Mouse (Mus musculus): Measurements from ENCODE around the gene Gm20388. TPM values are rescaled to one million over a fixed set of nuclear protein-coding genes. Genes with fewer than 3 reads are reported as not detected.

Gm20388 gene
- polyA plus RNA-seq, 1 experiment from 2014 or later: 8.3 TPM

- Histone ChIP-seq H3K9ac (ENCODE audit: low read length) (no peak overlapping the region), H3K4me2 (ENCODE audit: low read length) (no peak overlapping the region), H3K27ac (ENCODE audit: low read depth) (no peak overlapping the region), H3K27me3 (replicated peaks; ENCODE audit: control insufficient read depth, insufficient read depth, low read length) (no peaks in the 10 kb centered on the region), H3K4me3 (ENCODE audit: low read depth, low read length) (no peak overlapping the region), H3K9me3 (ENCODE audit: control insufficient read depth, low read length) (peaks cover 7% of the 10 kb centered on the region), H3K4me1 (replicated peaks; ENCODE audit: control insufficient read depth, insufficient read depth, low read length) (peaks cover 11% of the 10 kb centered on the region; the same call in 1 of the 2 replicates), H3K36me3 (ENCODE audit: control insufficient read depth, insufficient read depth, low read length) (no peaks in the 10 kb centered on the region)
- 79% methylated on average over 6 of the region's 6 CpGs for WGBS
- ATAC-seq (replicated peaks; ENCODE audit: low FRiP score, low TSS enrichment, low read depth): no peak
- DNase-seq (ENCODE audit: low spot score): no peak
Measured at GRCm38 (mm10) chr8:120201351-120201750, 290.7 kb downstream of the Gm20388 start.

DNA sequence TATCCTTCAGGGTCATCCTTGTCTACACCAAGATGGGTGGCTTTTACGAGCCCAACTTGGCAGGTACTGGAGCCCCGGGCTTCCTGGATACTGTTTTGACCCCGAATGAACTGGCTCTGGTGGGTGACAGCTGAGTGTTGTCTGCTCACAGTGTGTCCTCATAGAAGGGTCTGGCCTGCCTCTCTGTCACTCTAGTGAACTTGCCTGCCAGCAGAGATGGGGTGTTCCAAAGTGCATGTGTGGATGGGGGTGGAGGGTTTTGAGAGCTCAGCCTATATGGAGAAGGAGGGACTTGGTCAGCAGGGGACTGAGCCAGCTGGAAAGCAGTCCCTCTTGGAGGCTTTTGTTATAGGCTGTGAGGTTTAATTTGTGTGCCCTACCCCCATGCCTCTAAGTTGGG, 291.9 kb downstream of the Gm20388 start:
- 49% methylated on average over 3 of the region's 3 CpGs for WGBS
- no peak overlapping the region for H3K9ac ChIP-seq (ENCODE audit: low read length)
- no peaks in the 10 kb centered on the region for H3K36me3 ChIP-seq (ENCODE audit: control insufficient read depth, insufficient read depth, low read length)
- H3K4me1 ChIP-seq (replicated peaks; ENCODE audit: control insufficient read depth, insufficient read depth, low read length): peaks cover 11% of the 10 kb centered on the region; the same call in 1 of the 2 replicates
- ATAC-seq (replicated peaks; ENCODE audit: low FRiP score, low TSS enrichment, low read depth): no peak
- no peak overlapping the region for H3K4me3 ChIP-seq (ENCODE audit: low read depth, low read length)
- H3K9me3 ChIP-seq (ENCODE audit: control insufficient read depth, low read length): peaks cover 7% of the 10 kb centered on the region
- H3K4me2 ChIP-seq (ENCODE audit: low read length): no peak overlapping the region
- DNase-seq (ENCODE audit: low spot score): no peak
- H3K27me3 ChIP-seq (replicated peaks; ENCODE audit: control insufficient read depth, insufficient read depth, low read length): no peaks in the 10 kb centered on the region
- H3K27ac ChIP-seq (ENCODE audit: low read depth): no peak overlapping the region

DNA sequence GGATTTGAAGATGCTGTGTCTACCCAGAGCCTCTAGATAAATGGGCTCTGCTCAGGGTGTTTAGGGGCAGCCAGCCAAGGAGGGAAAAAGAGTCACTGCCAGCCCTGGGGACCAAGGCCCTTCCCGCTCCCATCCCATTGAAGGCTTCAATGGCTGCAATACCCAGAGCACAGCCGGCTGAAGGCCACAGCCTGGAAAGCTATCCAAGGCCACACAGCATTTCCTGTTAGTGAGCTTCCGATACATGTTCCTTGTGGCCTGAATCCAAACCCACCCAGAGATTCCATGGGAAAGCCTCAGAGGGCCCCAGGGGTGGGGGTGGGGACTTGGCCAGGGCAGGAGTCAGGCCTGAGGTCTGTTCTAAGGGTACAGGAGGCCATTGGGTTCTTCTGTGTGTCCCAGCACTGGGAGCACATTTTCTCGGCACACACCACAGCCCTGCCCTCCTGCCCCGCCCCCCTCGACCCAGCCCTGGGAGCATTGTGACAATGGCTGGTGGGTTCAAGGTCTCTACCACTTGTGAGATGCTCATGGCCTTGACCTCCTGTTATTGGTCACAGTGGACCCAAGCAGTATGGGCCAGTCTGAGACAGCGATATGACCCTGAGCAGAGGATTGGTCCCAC, 294.2 kb downstream of the Gm20388 start:
- no peak for DNase-seq (ENCODE audit: low spot score)
- ATAC-seq (replicated peaks; ENCODE audit: low FRiP score, low TSS enrichment, low read depth): no peak

DNA sequence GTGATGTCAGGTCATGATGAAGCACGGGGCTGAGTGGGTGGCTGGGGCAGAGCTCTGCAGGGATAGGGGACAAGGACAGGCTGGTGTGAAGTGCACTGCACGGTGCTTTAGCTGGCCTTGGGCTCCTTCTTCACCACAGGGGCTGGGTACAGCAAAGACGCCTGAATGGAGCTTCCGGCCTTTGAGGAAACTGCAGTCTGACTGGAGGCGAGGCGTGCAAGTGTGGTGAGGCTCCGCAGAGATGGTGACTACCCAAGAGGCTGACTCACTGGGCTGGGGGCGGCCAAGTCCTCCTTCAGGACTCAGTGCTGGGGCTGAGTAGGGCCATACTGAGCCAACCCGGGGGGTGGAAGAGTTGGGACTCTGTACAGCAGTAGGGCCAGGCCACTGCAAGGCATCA, 295.3 kb downstream of the Gm20388 start:
- H3K27ac ChIP-seq (ENCODE audit: low read depth): no peak overlapping the region
- no peaks in the 10 kb centered on the region for H3K9me3 ChIP-seq (ENCODE audit: control insufficient read depth, low read length)
- peaks cover 23% of the 10 kb centered on the region for H3K4me1 ChIP-seq (replicated peaks; ENCODE audit: control insufficient read depth, insufficient read depth, low read length)
- no peaks in the 10 kb centered on the region for H3K36me3 ChIP-seq (ENCODE audit: control insufficient read depth, insufficient read depth, low read length)
- H3K9ac ChIP-seq (ENCODE audit: low read length): no peak overlapping the region
- H3K27me3 ChIP-seq (replicated peaks; ENCODE audit: control insufficient read depth, insufficient read depth, low read length): no peaks in the 10 kb centered on the region
- ATAC-seq (replicated peaks; ENCODE audit: low FRiP score, low TSS enrichment, low read depth) (no peak), DNase-seq (ENCODE audit: low spot score) (no peak)
- no peak overlapping the region for H3K4me3 ChIP-seq (ENCODE audit: low read depth, low read length)
- H3K4me2 ChIP-seq (ENCODE audit: low read length): no peak overlapping the region
- 85% methylated on average over 9 of the region's 9 CpGs for WGBS

More for the DNA sequence above, 294.2 kb downstream of the Gm20388 start:
- Histone ChIP-seq H3K4me1 (replicated peaks; ENCODE audit: control insufficient read depth, insufficient read depth, low read length) (peaks cover 15% of the 10 kb centered on the region; the same call in 1 of the 2 replicates), H3K4me2 (ENCODE audit: low read length) (no peak overlapping the region), H3K27me3 (replicated peaks; ENCODE audit: control insufficient read depth, insufficient read depth, low read length) (no peaks in the 10 kb centered on the region), H3K36me3 (ENCODE audit: control insufficient read depth, insufficient read depth, low read length) (no peaks in the 10 kb centered on the region), H3K4me3 (ENCODE audit: low read depth, low read length) (no peak overlapping the region), H3K9me3 (ENCODE audit: control insufficient read depth, low read length) (peaks cover 3% of the 10 kb centered on the region), H3K27ac (ENCODE audit: low read depth) (no peak overlapping the region; the same call in 1 of the 2 replicates), H3K9ac (ENCODE audit: low read length) (no peak overlapping the region)
- WGBS: 69% methylated on average over 7 of the region's 7 CpGs

DNA sequence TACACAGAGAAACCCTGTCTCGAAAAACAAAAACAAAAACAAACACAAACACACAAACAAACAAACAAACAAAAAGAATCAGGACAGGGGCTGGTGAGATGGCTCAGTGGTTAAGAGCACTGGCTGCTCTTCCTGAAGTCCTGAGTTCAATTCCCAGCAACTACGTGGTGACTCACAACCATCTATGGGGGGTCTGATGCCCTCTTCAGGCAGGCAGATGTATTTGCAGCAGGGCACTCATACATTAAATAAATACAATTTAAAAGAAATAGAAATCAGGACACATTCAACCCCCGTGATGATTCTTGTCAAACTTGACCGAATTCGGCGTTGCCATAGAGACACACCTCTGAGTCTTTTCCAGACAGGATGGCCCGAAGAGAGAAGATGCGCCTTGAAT, 296.7 kb downstream of the Gm20388 start:
- DNase-seq (ENCODE audit: low spot score) (no peak), ATAC-seq (replicated peaks; ENCODE audit: low FRiP score, low TSS enrichment, low read depth) (no peak)
- no peaks in the 10 kb centered on the region for H3K27me3 ChIP-seq (replicated peaks; ENCODE audit: control insufficient read depth, insufficient read depth, low read length)
- H3K36me3 ChIP-seq (ENCODE audit: control insufficient read depth, insufficient read depth, low read length): no peaks in the 10 kb centered on the region
- no peak overlapping the region for H3K4me2 ChIP-seq (ENCODE audit: low read length)
- H3K4me1 ChIP-seq (replicated peaks; ENCODE audit: control insufficient read depth, insufficient read depth, low read length): peaks cover 32% of the 10 kb centered on the region
- H3K4me3 ChIP-seq (ENCODE audit: low read depth, low read length): no peak overlapping the region
- 88% methylated on average over 8 of the region's 8 CpGs for WGBS
- H3K9me3 ChIP-seq (ENCODE audit: control insufficient read depth, low read length): no peaks in the 10 kb centered on the region
- H3K27ac ChIP-seq (ENCODE audit: low read depth): no peak overlapping the region
- H3K9ac ChIP-seq (ENCODE audit: low read length): no peak overlapping the region

DNA sequence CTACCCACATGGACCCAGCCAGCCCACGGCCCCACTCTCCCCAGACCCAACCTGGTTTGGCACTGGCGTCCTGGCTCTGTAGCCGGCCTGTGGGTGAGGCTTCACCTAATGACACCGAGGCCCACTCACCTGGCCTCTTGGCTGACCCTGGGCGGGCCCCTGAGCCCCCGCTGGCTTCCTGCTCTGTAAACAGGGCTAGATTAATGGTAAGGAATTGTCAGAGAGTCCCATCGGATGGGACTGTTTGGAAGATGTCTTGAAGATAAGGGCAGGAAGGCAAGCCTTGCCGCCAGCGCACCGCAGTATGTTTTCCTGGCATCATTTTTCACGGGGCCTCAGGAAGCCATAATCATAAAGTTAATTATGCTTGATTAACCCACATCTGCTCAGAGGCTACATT, 297.5 kb downstream of the Gm20388 start:
- no peak for ATAC-seq (replicated peaks; ENCODE audit: low FRiP score, low TSS enrichment, low read depth)
- 27% methylated on average over 11 of the region's 11 CpGs for WGBS

DNA sequence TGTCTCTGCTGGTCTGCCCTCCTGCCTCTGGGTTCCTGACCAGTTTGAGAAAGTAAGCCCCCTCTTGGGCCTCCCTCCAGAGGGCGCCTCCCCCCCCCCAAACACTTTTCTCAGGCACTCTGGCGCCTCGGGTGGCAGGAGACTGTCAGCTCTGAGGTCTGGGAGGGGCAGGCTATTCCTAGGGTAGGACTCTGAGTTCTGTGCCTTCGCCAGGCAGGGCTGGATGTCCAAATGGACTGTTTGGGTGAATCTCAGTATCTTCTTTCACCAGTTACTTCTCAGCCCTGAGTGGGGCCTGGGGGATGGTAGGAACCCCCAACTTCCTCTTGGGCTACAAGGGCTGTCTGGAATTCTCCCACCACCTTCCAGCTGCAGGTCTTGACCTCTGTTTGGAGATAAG, 300.7 kb downstream of the Gm20388 start:
- DNase-seq (ENCODE audit: low spot score): peak; percentile 63
- Histone ChIP-seq H3K9ac (ENCODE audit: low read length) (no peak overlapping the region), H3K9me3 (ENCODE audit: control insufficient read depth, low read length) (no peaks in the 10 kb centered on the region), H3K4me1 (replicated peaks; ENCODE audit: control insufficient read depth, insufficient read depth, low read length) (peaks cover 32% of the 10 kb centered on the region), H3K4me2 (ENCODE audit: low read length) (no peak overlapping the region), H3K4me3 (ENCODE audit: low read depth, low read length) (no peak overlapping the region), H3K27me3 (replicated peaks; ENCODE audit: control insufficient read depth, insufficient read depth, low read length) (no peaks in the 10 kb centered on the region), H3K36me3 (ENCODE audit: control insufficient read depth, insufficient read depth, low read length) (no peaks in the 10 kb centered on the region), H3K27ac (ENCODE audit: low read depth) (no peak overlapping the region)
- no peak for ATAC-seq (replicated peaks; ENCODE audit: low FRiP score, low TSS enrichment, low read depth)
- 12% methylated on average over 3 of the region's 4 CpGs for WGBS

More for the DNA sequence above, 297.5 kb downstream of the Gm20388 start:
- Histone ChIP-seq H3K9ac (ENCODE audit: low read length) (no peak overlapping the region), H3K4me2 (ENCODE audit: low read length) (no peak overlapping the region), H3K4me1 (replicated peaks; ENCODE audit: control insufficient read depth, insufficient read depth, low read length) (peaks cover 32% of the 10 kb centered on the region), H3K4me3 (ENCODE audit: low read depth, low read length) (no peak overlapping the region), H3K27ac (ENCODE audit: low read depth) (no peak overlapping the region), H3K9me3 (ENCODE audit: control insufficient read depth, low read length) (no peaks in the 10 kb centered on the region), H3K36me3 (ENCODE audit: control insufficient read depth, insufficient read depth, low read length) (no peaks in the 10 kb centered on the region), H3K27me3 (replicated peaks; ENCODE audit: control insufficient read depth, insufficient read depth, low read length) (no peaks in the 10 kb centered on the region)
- DNase-seq (ENCODE audit: low spot score): no peak

- no peaks in the 10 kb centered on the region for H3K9me3 ChIP-seq (ENCODE audit: control insufficient read depth, low read length)
- no peaks in the 10 kb centered on the region for H3K36me3 ChIP-seq (ENCODE audit: control insufficient read depth, insufficient read depth, low read length)
- no peak overlapping the region for H3K4me3 ChIP-seq (ENCODE audit: low read depth, low read length)
- DNase-seq (ENCODE audit: low spot score) (no peak), ATAC-seq (replicated peaks; ENCODE audit: low FRiP score, low TSS enrichment, low read depth) (no peak)
- 88% methylated on average over 7 of the region's 7 CpGs for WGBS
- H3K27me3 ChIP-seq (replicated peaks; ENCODE audit: control insufficient read depth, insufficient read depth, low read length): no peaks in the 10 kb centered on the region
- H3K4me1 ChIP-seq (replicated peaks; ENCODE audit: control insufficient read depth, insufficient read depth, low read length): peaks cover 44% of the 10 kb centered on the region
- H3K27ac ChIP-seq (ENCODE audit: low read depth): no peak overlapping the region
- H3K4me2 ChIP-seq (ENCODE audit: low read length): no peak overlapping the region
- H3K9ac ChIP-seq (ENCODE audit: low read length): no peak overlapping the region
Measured at GRCm38 (mm10) chr8:120212596-120212995, 302.0 kb downstream of the Gm20388 start.

- WGBS: 85% methylated on average over 3 of the region's 3 CpGs
- peaks cover 44% of the 10 kb centered on the region for H3K4me1 ChIP-seq (replicated peaks; ENCODE audit: control insufficient read depth, insufficient read depth, low read length)
- H3K27ac ChIP-seq (ENCODE audit: low read depth): no peak overlapping the region
- DNase-seq (ENCODE audit: low spot score) (no peak), ATAC-seq (replicated peaks; ENCODE audit: low FRiP score, low TSS enrichment, low read depth) (no peak)
- no peaks in the 10 kb centered on the region for H3K36me3 ChIP-seq (ENCODE audit: control insufficient read depth, insufficient read depth, low read length)
- H3K4me2 ChIP-seq (ENCODE audit: low read length): no peak overlapping the region
- no peak overlapping the region for H3K4me3 ChIP-seq (ENCODE audit: low read depth, low read length)
- no peak overlapping the region for H3K9ac ChIP-seq (ENCODE audit: low read length)
- H3K27me3 ChIP-seq (replicated peaks; ENCODE audit: control insufficient read depth, insufficient read depth, low read length): no peaks in the 10 kb centered on the region
- no peaks in the 10 kb centered on the region for H3K9me3 ChIP-seq (ENCODE audit: control insufficient read depth, low read length)
Measured at GRCm38 (mm10) chr8:120213229-120213628, 302.6 kb downstream of the Gm20388 start.
